Mouse (Mus musculus): ENCODE results near the gene Myo3a.

The Myo3a gene

GRCm38 (mm10) chr2:22620534-22620933 lies 393.2 kb downstream of the Myo3a start:
- DNase-seq (ENCODE audit: low read depth, low spot score) = peak; percentile 17

GRCm38 (mm10) chr2:22620978-22621827 lies 393.9 kb downstream of the Myo3a start:
- DNase-seq (ENCODE audit: low read depth, low spot score) = peak; percentile 6

- peak; percentile 75 for DNase-seq (ENCODE audit: low read depth, low spot score)
Measured at GRCm38 (mm10) chr2:22621828-22622731, 394.8 kb downstream of the Myo3a start, which contains the start of gene Gad2. TSS of gene Gad2 (plus strand) at chr2:22622205.

- DNase-seq (ENCODE audit: low read depth, low spot score) = peak; percentile 54
Measured at GRCm38 (mm10) chr2:22623111-22624070, 396.1 kb downstream of the Myo3a start.

- peak; percentile 33 for DNase-seq (ENCODE audit: low read depth, low spot score)
Measured at GRCm38 (mm10) chr2:22624188-22624975, 397.1 kb downstream of the Myo3a start.

GRCm38 (mm10) chr2:22625096-22625960 lies 398.0 kb downstream of the Myo3a start:
- DNase-seq (ENCODE audit: low read depth, low spot score) = no peak

- DNase-seq (ENCODE audit: low read depth, low spot score) = no peak
Measured at GRCm38 (mm10) chr2:22627147-22627666, 399.9 kb downstream of the Myo3a start.

GRCm38 (mm10) chr2:22627819-22628432 lies 400.6 kb downstream of the Myo3a start:
- DNase-seq (ENCODE audit: low read depth, low spot score) = no peak

- DNase-seq (ENCODE audit: low read depth, low spot score) = peak; percentile 51
Measured at GRCm38 (mm10) chr2:22634766-22635165, 407.5 kb downstream of the Myo3a start.

- DNase-seq (ENCODE audit: low read depth, low spot score) = no peak
Measured at GRCm38 (mm10) chr2:22646134-22646533, 418.8 kb downstream of the Myo3a start.

GRCm38 (mm10) chr2:22648394-22648793 lies 421.1 kb downstream of the Myo3a start:
- DNase-seq (ENCODE audit: low read depth, low spot score) = no peak

- no peak for DNase-seq (ENCODE audit: low read depth, low spot score)
Measured at GRCm38 (mm10) chr2:22651826-22652225, 424.5 kb downstream of the Myo3a start.

- no peak for DNase-seq (ENCODE audit: low read depth, low spot score)
Measured at GRCm38 (mm10) chr2:22663731-22664130, 436.4 kb downstream of the Myo3a start.
